Mouse (Mus musculus): Measurements from ENCODE around the gene Psen1. TPM values are rescaled to one million over a fixed set of nuclear protein-coding genes. Genes with fewer than 3 reads are reported as not detected.
A peak's percentile ranks its signal among the peaks of the same experiment; 100 is the strongest.

The Psen1 gene
- polyA plus RNA-seq, 1 experiment, result 20.2 TPM

DNA sequence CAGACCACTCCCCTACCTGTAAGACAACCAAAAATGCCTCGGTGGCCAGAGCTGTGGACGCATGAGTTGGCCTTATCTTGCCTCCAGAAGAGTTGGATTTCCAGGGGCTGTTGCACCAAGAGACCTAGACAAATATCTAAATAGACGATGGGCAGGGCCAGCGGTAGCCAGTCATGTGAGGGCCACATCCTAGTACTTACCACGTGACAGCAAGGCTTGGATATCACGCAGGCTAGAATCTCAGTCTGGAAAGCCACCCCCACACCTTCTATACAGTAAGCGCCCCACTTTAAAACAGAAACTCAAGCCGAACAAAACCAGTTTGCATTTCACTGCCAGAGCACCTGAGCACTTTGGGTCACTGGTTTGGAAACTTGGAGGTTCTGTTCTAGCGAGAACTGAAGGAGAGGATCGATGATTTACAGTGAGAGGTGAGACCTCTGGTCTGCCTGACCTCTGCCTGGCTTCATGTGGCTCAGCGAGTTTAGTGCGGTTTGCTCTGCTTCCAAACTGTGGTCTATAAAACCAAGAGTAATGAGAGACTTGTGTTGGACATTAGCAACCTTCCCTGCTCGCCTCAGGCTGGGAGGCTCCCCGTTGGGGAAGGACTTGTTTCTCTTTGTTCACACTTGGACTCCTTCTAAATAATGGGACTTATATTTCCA is 80.4 kb downstream of the Psen1 start:
- Histone ChIP-seq H3K4me1 (ENCODE audit: control insufficient read depth, insufficient read depth, insufficient read length) (peaks cover 5% of the 10 kb centered on the region), H3K27me3 (ENCODE audit: control insufficient read depth, insufficient read depth, low read length) (peaks cover 4% of the 10 kb centered on the region)
- no peak for DNase-seq (ENCODE audit: low read depth in 1 of 2, low spot score in 2 of 2)

DNA sequence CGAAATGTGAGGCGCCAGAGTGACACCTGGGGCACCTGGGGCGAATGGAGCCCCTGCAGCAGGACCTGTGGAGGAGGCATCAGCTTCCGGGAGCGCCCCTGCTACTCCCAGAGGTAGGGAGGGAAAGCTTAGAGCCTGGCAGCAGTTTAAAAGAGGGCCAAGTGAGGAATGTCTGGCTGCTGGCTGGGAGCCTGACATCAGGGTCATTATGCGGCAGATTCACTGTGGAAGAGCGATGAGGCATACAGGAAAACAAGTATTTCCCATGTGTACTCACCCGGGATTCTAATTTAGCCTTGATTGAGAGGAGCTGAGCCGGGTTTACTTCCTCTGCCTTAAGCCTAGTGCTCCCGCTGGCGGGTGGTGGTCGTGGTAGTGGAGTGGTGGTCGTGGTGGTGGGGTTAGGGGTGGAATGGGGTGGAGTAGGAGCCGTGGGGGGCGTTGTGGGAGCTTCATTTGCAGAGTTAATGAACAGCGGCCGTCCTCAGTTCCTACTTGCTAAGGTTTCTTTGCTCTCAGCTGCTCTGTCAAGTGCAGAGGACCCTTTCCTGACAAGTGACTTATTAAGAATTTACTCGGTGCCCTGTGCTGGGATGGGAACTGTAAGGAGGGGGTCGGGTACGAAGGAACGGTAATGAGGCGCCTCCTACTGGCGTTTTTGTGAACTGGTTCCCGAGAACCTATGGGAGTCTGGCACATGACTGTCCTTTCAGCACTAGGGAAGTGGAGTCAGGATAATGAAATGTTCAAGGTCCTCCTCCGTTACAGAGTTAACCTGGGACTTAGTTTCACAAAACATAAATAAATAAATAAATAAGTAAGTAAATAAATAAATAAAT is 82.7 kb downstream of the Psen1 start:
- TF ChIP-seq POLR2A (IDR thresholded peaks at IDR 0.05; ENCODE audit: low read depth, low read length), result no peak
- TF ChIP-seq CTCF (IDR thresholded peaks at IDR 0.05; ENCODE audit: extremely low read depth, insufficient read depth, insufficient read length, insufficient replicate concordance), result peak; percentile 48; the same call in 1 of the 2 replicates
- DNase-seq (ENCODE audit: low read depth in 1 of 2, low spot score in 2 of 2), result peak in 1 of 2 experiments; percentile 7
- H3K27me3 ChIP-seq (ENCODE audit: control insufficient read depth, insufficient read depth, low read length), result no peaks in the 10 kb centered on the region; the same call in 1 of the 2 replicates

More for the DNA sequence above, 80.4 kb downstream of the Psen1 start:
- no peak overlapping the region for H3K4me3 ChIP-seq (ENCODE audit: extremely low read depth, insufficient read depth, insufficient read length)
- no peaks in the 10 kb centered on the region for H3K36me3 ChIP-seq (ENCODE audit: control insufficient read depth, insufficient read depth, low read length)
- no peak overlapping the region for H3K27ac ChIP-seq (ENCODE audit: insufficient read depth, low read length)
- WGBS, result 82% methylated on average over 14 of the region's 14 CpGs
- TF ChIP-seq CTCF (IDR thresholded peaks at IDR 0.05; ENCODE audit: extremely low read depth, insufficient read depth, insufficient read length, insufficient replicate concordance), result no peak

DNA sequence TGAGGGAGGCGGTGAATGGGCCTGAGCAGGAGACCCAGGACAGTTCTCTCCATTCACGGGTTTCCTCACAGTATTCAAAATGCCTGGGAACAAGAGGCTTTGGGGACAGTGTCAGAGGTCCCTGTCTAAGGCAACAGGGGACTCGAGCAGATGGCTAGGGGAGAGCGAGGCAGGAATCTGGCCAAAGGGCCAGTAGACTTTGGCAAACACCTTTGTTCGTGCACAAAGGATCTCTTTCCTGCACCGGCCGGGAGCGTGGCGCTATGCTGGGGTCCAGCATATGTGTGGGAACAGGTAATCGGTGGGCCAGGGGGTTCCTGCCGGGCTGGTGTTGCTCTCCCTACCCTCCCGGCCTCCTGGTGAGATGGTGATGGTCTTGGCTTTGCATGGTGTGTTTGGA is 87.7 kb downstream of the Psen1 start:
- no peaks in the 10 kb centered on the region for H3K4me1 ChIP-seq (ENCODE audit: control insufficient read depth, insufficient read depth, insufficient read length)
- 91% methylated on average over 12 of the region's 12 CpGs for WGBS
- H3K4me3 ChIP-seq (ENCODE audit: extremely low read depth, insufficient read depth, insufficient read length), result no peak overlapping the region
- no peak for DNase-seq (ENCODE audit: low read depth in 1 of 2, low spot score in 2 of 2)
- TF ChIP-seq CTCF (IDR thresholded peaks at IDR 0.05; ENCODE audit: extremely low read depth, insufficient read depth, insufficient read length, insufficient replicate concordance) (no peak), POLR2A (IDR thresholded peaks at IDR 0.05; ENCODE audit: low read depth, low read length) (no peak)
- H3K36me3 ChIP-seq (ENCODE audit: control insufficient read depth, insufficient read depth, low read length), result no peaks in the 10 kb centered on the region
- no peaks in the 10 kb centered on the region; the same call in 1 of the 2 replicates for H3K27me3 ChIP-seq (ENCODE audit: control insufficient read depth, insufficient read depth, low read length)
- H3K27ac ChIP-seq (ENCODE audit: insufficient read depth, low read length), result no peak overlapping the region

More for the DNA sequence above, 82.7 kb downstream of the Psen1 start:
- WGBS, result 12% methylated on average over 25 of the region's 25 CpGs
- Histone ChIP-seq H3K4me3 (ENCODE audit: extremely low read depth, insufficient read depth, insufficient read length) (no peak overlapping the region), H3K4me1 (ENCODE audit: control insufficient read depth, insufficient read depth, insufficient read length) (no peaks in the 10 kb centered on the region), H3K36me3 (ENCODE audit: control insufficient read depth, insufficient read depth, low read length) (no peaks in the 10 kb centered on the region), H3K27ac (ENCODE audit: insufficient read depth, low read length) (no peak overlapping the region)

DNA sequence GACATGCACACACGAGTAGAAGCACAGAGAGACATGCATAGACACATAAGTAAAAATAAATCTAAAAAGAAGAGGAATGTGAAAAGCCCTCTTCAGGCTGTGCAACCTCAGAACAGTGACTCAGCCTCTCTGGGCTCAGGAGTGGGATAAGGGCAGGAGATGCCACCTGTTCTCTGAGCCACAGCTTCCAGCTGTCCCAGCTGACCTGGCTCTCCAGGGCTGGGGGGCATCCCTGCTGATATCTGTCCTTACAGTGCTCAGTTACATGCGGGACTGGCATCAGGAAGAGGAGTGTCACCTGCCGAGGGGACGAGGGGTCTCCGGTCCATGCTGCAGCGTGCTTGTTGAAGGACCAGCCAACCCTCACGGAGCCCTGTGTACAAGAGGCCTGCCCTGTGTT is 88.8 kb downstream of the Psen1 start:
- Histone ChIP-seq H3K4me3 (ENCODE audit: extremely low read depth, insufficient read depth, insufficient read length) (no peak overlapping the region), H3K27ac (ENCODE audit: insufficient read depth, low read length) (no peak overlapping the region), H3K27me3 (ENCODE audit: control insufficient read depth, insufficient read depth, low read length) (no peaks in the 10 kb centered on the region), H3K36me3 (ENCODE audit: control insufficient read depth, insufficient read depth, low read length) (no peaks in the 10 kb centered on the region), H3K4me1 (ENCODE audit: control insufficient read depth, insufficient read depth, insufficient read length) (no peaks in the 10 kb centered on the region)
- DNase-seq (ENCODE audit: low read depth in 1 of 2, low spot score in 2 of 2), result no peak
- 93% methylated on average over 7 of the region's 7 CpGs for WGBS
- no peak for TF ChIP-seq CTCF (IDR thresholded peaks at IDR 0.05; ENCODE audit: extremely low read depth, insufficient read depth, insufficient read length, insufficient replicate concordance)
- TF ChIP-seq POLR2A (IDR thresholded peaks at IDR 0.05; ENCODE audit: low read depth, low read length), result no peak

DNA sequence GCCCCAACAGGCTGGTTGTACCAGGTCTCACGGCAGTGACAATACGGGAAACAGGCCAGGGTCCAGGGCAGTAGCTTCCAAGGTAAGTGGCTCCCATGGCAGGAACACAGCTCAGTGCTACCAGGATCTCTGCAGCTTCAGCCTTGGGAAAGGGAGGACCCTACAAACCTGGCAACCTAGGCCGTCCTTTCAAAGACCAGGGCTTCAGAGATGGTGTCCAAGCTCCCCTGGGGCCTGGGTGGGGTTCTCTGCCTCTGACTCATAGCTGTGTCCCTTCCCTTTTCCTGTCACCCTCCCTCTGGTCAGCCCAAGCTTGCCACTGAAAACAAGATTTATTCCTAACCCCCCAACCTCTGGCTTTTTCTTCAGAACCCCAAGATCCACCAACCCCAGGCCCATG is 92.2 kb downstream of the Psen1 start:
- DNase-seq (ENCODE audit: low read depth in 1 of 2, low spot score in 2 of 2), result no peak
- Histone ChIP-seq H3K27me3 (ENCODE audit: control insufficient read depth, insufficient read depth, low read length) (no peaks in the 10 kb centered on the region), H3K27ac (ENCODE audit: insufficient read depth, low read length) (no peak overlapping the region), H3K36me3 (ENCODE audit: control insufficient read depth, insufficient read depth, low read length) (no peaks in the 10 kb centered on the region), H3K4me1 (ENCODE audit: control insufficient read depth, insufficient read depth, insufficient read length) (no peaks in the 10 kb centered on the region), H3K4me3 (ENCODE audit: extremely low read depth, insufficient read depth, insufficient read length) (no peak overlapping the region)
- TF ChIP-seq CTCF (IDR thresholded peaks at IDR 0.05; ENCODE audit: extremely low read depth, insufficient read depth, insufficient read length, insufficient replicate concordance), result no peak
- no peak for TF ChIP-seq POLR2A (IDR thresholded peaks at IDR 0.05; ENCODE audit: low read depth, low read length)
- 87% methylated on average over 3 of the region's 3 CpGs for WGBS

DNA sequence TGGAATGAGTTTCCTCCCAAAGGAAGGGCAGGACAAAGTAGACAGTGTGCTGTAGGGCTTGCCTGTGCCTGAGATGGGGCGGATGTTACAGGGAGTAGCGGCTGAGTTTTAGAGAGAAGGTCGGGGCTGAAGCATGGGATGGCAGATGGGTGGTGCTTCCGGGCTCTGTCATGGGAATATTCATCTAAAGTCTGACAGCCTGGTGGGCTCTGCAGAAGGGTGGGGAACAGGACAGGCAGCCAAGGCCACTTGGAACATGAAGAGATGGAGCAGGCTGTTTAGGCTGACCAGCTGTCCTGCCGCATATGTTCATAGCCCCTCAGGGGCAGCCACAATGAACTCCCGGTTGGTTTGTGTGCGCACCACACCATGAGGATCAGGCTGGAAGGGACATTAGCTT is 93.3 kb downstream of the Psen1 start:
- no peak for DNase-seq (ENCODE audit: low read depth in 1 of 2, low spot score in 2 of 2)
- WGBS, result 93% methylated on average over 7 of the region's 7 CpGs
- H3K4me1 ChIP-seq (ENCODE audit: control insufficient read depth, insufficient read depth, insufficient read length), result no peaks in the 10 kb centered on the region
- no peak overlapping the region for H3K27ac ChIP-seq (ENCODE audit: insufficient read depth, low read length)
- H3K4me3 ChIP-seq (ENCODE audit: extremely low read depth, insufficient read depth, insufficient read length), result no peak overlapping the region
- H3K27me3 ChIP-seq (ENCODE audit: control insufficient read depth, insufficient read depth, low read length), result no peaks in the 10 kb centered on the region
- TF ChIP-seq POLR2A (IDR thresholded peaks at IDR 0.05; ENCODE audit: low read depth, low read length) (no peak), CTCF (IDR thresholded peaks at IDR 0.05; ENCODE audit: extremely low read depth, insufficient read depth, insufficient read length, insufficient replicate concordance) (no peak)
- no peaks in the 10 kb centered on the region for H3K36me3 ChIP-seq (ENCODE audit: control insufficient read depth, insufficient read depth, low read length)

All from spleen, adult 2 months (tissue).